Mouse (Mus musculus) neural tube, embryonic 14.5 days (tissue): ENCODE results near the gene Eef1akmt2. TPM values are rescaled to one million over a fixed set of nuclear protein-coding genes. Genes with fewer than 3 reads are reported as not detected.

Experiments
- ATAC-seq: fragments of 200-750 bp; cut with Nextera tagmentation; 2 replicates; pipeline ENCODE4 v1.8.0; 2017; ENCODE audit warnings: low read depth, mild to moderate bottlenecking, moderate TSS enrichment, moderate library complexity
- H3K27ac ChIP-seq: fragments of 300-500 bp; sonication (generic); 2 replicates; pipeline ENCODE4 v1.5.1; 2014; ENCODE audit warnings: low read depth, mild to moderate bottlenecking, control low read depth, low read length, moderate library complexity, mixed read lengths
- H3K27me3 ChIP-seq: fragments of 300-500 bp; sonication (generic); 2 replicates; pipeline ENCODE4 v1.6.1; 2014; ENCODE audit warnings: low read length; ENCODE audit not compliant: control insufficient read depth, insufficient read depth
- H3K36me3 ChIP-seq: fragments of 300-500 bp; sonication (generic); 2 replicates; pipeline ENCODE4 v1.6.1; 2014; ENCODE audit warnings: low read length, mixed read lengths; ENCODE audit not compliant: control insufficient read depth, insufficient read depth
- H3K4me1 ChIP-seq: fragments of 300-500 bp; sonication (generic); 2 replicates; pipeline ENCODE4 v1.6.1; 2014; ENCODE audit warnings: low read length; ENCODE audit not compliant: control insufficient read depth, insufficient read depth
- H3K4me2 ChIP-seq: fragments of 300-500 bp; sonication (generic); 2 replicates; pipeline ENCODE4 v1.6.1; 2014; ENCODE audit warnings: mild to moderate bottlenecking, low read depth, low read length, control low read depth
- H3K4me3 ChIP-seq: fragments of 300-500 bp; sonication (generic); 2 replicates; pipeline ENCODE4 v1.5.1; 2014; ENCODE audit warnings: low read depth, low read length, control low read depth, mixed read lengths
- H3K9ac ChIP-seq: fragments of 300-500 bp; sonication (generic); replicated peaks from 2 replicates; pipeline ENCODE4 v1.6.1; 2014; ENCODE audit warnings: low read depth, mild to moderate bottlenecking, control low read depth, low read length, mixed read lengths
- H3K9me3 ChIP-seq: fragments of 300-500 bp; sonication (generic); 2 replicates; pipeline ENCODE4 v1.6.1; 2016; ENCODE audit warnings: low read length; ENCODE audit not compliant: control insufficient read depth
- WGBS: fragments of 180-500 bp; shearing (Covaris S2); extraction: QIAGEN DNeasy Blood & Tissue Kit; methylation state at CpG from one replicate; pipeline ENCODE4 v1.1.7; 2014; 5-methylcytosine and 5-hydroxymethylcytosine counted together
- polyA plus RNA-seq: library from polyadenylated mRNA; unstranded; fragments of >200 nt; fragmentation: Nextera tagmentation; extraction: Ambion mirVana; gene quantifications from 2 replicates; pipeline ENCODE4 v1.2.1, GENCODE M21; 2014

The Eef1akmt2 gene
- polyA plus RNA-seq, 1 experiment from 2014 or later, result 97.5 TPM

- H3K36me3 ChIP-seq, result peaks cover 20% of the 10 kb centered on the region; the same call in 1 of the 2 replicates
- no peak overlapping the region for H3K27ac ChIP-seq
- no peak overlapping the region for H3K4me2 ChIP-seq
- no peaks in the 10 kb centered on the region for H3K4me1 ChIP-seq
- no peak for ATAC-seq
- no peak overlapping the region for H3K4me3 ChIP-seq
- H3K9ac ChIP-seq, result no peak overlapping the region
- WGBS, result 95% methylated on average over 3 of the region's 3 CpGs
- H3K9me3 ChIP-seq, result no peaks in the 10 kb centered on the region
- no peaks in the 10 kb centered on the region for H3K27me3 ChIP-seq
Observed at GRCm38 (mm10) chr7:132843152-132843551, 9.3 kb downstream of the Eef1akmt2 start.

DNA sequence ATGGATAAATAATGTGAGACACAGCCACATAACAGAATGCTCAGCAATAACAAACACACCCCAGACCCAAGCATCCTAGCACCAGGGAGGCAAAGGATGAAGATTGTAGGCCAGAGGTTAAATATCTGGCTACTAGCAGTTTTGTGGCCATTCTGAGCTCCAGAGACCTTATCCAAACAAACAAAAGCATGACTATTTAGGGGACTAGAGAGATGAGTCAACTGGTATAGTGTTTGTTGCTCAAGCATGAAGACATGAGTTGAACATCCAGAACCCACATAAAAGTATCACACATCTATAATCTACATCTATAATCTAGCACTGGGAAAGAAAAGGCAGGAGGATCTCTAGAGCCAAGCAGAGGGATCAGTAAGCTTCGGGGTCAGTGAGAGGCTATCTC is 10.0 kb downstream of the Eef1akmt2 start:
- H3K36me3 ChIP-seq, result peaks cover 14% of the 10 kb centered on the region; the same call in 1 of the 2 replicates
- no peak for ATAC-seq
- H3K4me2 ChIP-seq, result no peak overlapping the region
- H3K27me3 ChIP-seq, result no peaks in the 10 kb centered on the region
- H3K27ac ChIP-seq, result no peak overlapping the region
- no peaks in the 10 kb centered on the region for H3K9me3 ChIP-seq
- no peak overlapping the region for H3K4me3 ChIP-seq
- no peak overlapping the region for H3K9ac ChIP-seq
- H3K4me1 ChIP-seq, result no peaks in the 10 kb centered on the region
- 100% methylated on average over 1 of the region's 1 CpGs for WGBS

- Histone ChIP-seq H3K9ac (no peak overlapping the region), H3K27ac (no peak overlapping the region), H3K27me3 (no peaks in the 10 kb centered on the region), H3K4me2 (no peak overlapping the region), H3K36me3 (peaks cover 13% of the 10 kb centered on the region; the same call in 1 of the 2 replicates), H3K4me3 (no peak overlapping the region), H3K4me1 (no peaks in the 10 kb centered on the region), H3K9me3 (no peaks in the 10 kb centered on the region)
- 82% methylated on average over 5 of the region's 5 CpGs for WGBS
- no peak for ATAC-seq
Observed at GRCm38 (mm10) chr7:132841287-132841686, 11.2 kb downstream of the Eef1akmt2 start.

- Histone ChIP-seq H3K4me2 (no peak overlapping the region), H3K27ac (no peak overlapping the region), H3K4me3 (no peak overlapping the region), H3K36me3 (peaks cover 23% of the 10 kb centered on the region; the same call in 1 of the 2 replicates), H3K4me1 (no peaks in the 10 kb centered on the region), H3K9me3 (no peaks in the 10 kb centered on the region), H3K9ac (no peak overlapping the region), H3K27me3 (no peaks in the 10 kb centered on the region)
- ATAC-seq, result no peak
- WGBS, result 54% methylated on average over 4 of the region's 4 CpGs
Observed at GRCm38 (mm10) chr7:132830955-132831354, 21.5 kb downstream of the Eef1akmt2 start.

DNA sequence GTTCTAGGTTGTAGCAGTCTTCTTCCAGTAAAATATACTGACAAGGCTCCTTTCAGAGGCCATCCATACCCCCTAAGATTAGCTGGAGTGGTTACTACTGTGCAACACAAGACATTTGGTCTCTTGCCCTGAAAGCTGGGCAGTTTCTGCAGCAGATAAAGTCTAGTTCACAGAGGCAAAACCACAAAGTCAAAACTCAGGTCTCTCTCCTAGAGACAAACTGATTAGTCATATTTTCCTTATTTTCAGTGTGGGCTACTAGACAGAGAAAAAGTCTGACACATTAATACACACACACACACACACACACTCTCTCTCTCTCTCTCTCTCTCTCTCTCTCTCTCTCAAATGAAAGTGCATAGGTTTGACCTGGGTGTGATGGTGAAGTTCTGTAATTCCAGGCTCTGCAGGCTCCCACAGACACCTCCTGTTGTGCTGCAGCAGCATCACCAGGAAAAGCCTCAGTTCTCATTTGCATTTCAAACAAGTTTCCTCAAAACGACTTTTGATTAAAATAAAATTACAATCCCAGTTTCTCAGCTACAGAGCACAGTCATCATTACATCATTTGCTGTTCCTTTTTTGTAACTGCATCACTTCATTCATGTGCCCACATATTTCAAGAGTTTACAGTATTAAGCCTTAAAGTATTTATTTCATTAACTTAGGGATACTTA is 28.0 kb downstream of the Eef1akmt2 start:
- peaks cover 20% of the 10 kb centered on the region; the same call in 1 of the 2 replicates for H3K36me3 ChIP-seq
- WGBS, result 21% methylated on average over 1 of the region's 1 CpGs
- no peaks in the 10 kb centered on the region for H3K9me3 ChIP-seq
- no peak overlapping the region for H3K4me3 ChIP-seq
- no peak overlapping the region for H3K9ac ChIP-seq
- no peak for ATAC-seq
- H3K27me3 ChIP-seq, result no peaks in the 10 kb centered on the region
- H3K4me2 ChIP-seq, result no peak overlapping the region
- no peaks in the 10 kb centered on the region for H3K4me1 ChIP-seq
- H3K27ac ChIP-seq, result no peak overlapping the region

DNA sequence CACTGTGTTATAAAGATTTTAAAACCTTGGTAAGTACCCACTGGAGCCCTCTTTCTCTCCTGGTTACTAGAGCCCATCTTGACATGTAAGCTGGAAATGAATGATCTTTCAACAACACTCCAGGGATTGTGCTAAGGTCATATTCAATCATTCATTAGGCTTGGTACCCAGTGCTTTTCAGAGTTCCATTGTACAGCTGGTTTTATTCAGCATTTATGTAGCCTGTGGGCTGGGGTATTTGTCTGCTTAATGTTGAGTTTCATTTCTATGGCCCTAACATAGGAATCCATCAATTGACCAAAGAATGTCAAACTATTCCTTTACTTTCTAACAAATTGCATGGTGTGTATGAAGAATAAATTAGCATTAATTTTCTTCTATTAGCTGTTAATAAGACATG is 28.6 kb downstream of the Eef1akmt2 start:
- H3K4me2 ChIP-seq, result no peak overlapping the region
- H3K36me3 ChIP-seq, result peaks cover 20% of the 10 kb centered on the region; the same call in 1 of the 2 replicates
- H3K27me3 ChIP-seq, result no peaks in the 10 kb centered on the region
- H3K9ac ChIP-seq, result no peak overlapping the region
- H3K27ac ChIP-seq, result no peak overlapping the region
- H3K9me3 ChIP-seq, result no peaks in the 10 kb centered on the region
- no peak overlapping the region for H3K4me3 ChIP-seq
- no peak for ATAC-seq
- no peaks in the 10 kb centered on the region for H3K4me1 ChIP-seq

GRCm38 (mm10) chr7:132820692-132821091 is 31.8 kb downstream of the Eef1akmt2 start:
- ATAC-seq, result no peak
- 65% methylated on average over 3 of the region's 3 CpGs for WGBS

DNA sequence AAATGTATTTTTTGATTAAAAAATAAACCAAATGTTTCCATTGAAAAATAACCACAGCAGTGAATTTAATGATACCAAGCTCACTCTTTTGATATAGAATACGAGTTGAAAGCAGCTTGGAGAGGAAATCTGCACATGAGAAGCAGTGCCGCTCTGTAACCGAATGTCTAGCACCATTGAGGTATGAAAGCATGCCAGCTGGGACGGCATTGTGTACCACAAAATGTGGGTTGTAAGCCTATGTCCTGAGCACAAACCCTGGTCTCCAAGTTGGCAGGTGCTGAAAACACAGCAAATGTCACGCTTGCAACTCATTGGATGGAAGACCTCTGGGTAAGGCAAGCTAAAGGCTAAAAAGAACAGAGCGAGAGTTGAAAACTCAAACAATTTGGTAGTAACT is 35.4 kb downstream of the Eef1akmt2 start:
- H3K4me3 ChIP-seq, result no peak overlapping the region
- H3K4me2 ChIP-seq, result no peak overlapping the region
- no peak overlapping the region for H3K9ac ChIP-seq
- H3K27ac ChIP-seq, result no peak overlapping the region
- 62% methylated on average over 6 of the region's 6 CpGs for whole genome bisulfite sequencing
- H3K36me3 ChIP-seq, result no peaks in the 10 kb centered on the region
- no peaks in the 10 kb centered on the region for H3K27me3 ChIP-seq
- no peaks in the 10 kb centered on the region for H3K9me3 ChIP-seq
- ATAC-seq, result no peak
- H3K4me1 ChIP-seq, result peaks cover 5% of the 10 kb centered on the region

More at GRCm38 (mm10) chr7:132820692-132821091, 31.8 kb downstream of the Eef1akmt2 start:
- no peak overlapping the region for H3K4me2 ChIP-seq
- H3K4me1 ChIP-seq, result no peaks in the 10 kb centered on the region
- H3K27ac ChIP-seq, result no peak overlapping the region
- H3K4me3 ChIP-seq, result no peak overlapping the region
- no peaks in the 10 kb centered on the region for H3K9me3 ChIP-seq
- H3K9ac ChIP-seq, result no peak overlapping the region
- no peaks in the 10 kb centered on the region for H3K27me3 ChIP-seq
- H3K36me3 ChIP-seq, result 0 out of 2 replicates have a peak, but pooled peaks cover 5% of the 10 kb centered on the region

DNA sequence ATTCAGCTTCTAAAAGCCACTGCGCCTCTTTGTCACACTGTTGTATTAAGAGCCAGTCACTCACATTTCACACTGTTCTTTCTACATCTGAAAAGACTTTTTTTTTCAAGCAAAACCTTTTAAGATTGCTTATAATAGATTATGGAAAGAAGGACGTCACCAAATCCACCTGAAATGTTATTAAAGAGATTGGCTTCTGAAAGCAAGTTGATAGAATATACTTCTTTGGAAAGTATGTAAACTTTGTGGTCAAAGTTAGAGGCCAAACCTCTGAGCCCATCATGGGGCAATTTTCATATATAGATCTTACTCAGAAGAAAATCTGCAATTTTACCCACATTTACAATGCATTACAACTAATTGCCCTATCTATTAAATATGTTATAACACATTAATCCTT is 35.9 kb downstream of the Eef1akmt2 start:
- Histone ChIP-seq H3K9me3 (no peaks in the 10 kb centered on the region), H3K4me1 (peaks cover 5% of the 10 kb centered on the region), H3K9ac (no peak overlapping the region), H3K4me3 (no peak overlapping the region), H3K36me3 (no peaks in the 10 kb centered on the region), H3K4me2 (no peak overlapping the region), H3K27me3 (no peaks in the 10 kb centered on the region), H3K27ac (no peak overlapping the region)
- no peak for ATAC-seq
- 60% methylated on average over 2 of the region's 2 CpGs for WGBS
